Mouse (Mus musculus): ENCODE measurements around the gene Inka2. TPM values are rescaled to one million over a fixed set of nuclear protein-coding genes. Genes with fewer than 3 reads are reported as not detected.

Gene Inka2
- polyA plus RNA-seq, 1 experiment from 2014 or later: 13.9 TPM

DNA sequence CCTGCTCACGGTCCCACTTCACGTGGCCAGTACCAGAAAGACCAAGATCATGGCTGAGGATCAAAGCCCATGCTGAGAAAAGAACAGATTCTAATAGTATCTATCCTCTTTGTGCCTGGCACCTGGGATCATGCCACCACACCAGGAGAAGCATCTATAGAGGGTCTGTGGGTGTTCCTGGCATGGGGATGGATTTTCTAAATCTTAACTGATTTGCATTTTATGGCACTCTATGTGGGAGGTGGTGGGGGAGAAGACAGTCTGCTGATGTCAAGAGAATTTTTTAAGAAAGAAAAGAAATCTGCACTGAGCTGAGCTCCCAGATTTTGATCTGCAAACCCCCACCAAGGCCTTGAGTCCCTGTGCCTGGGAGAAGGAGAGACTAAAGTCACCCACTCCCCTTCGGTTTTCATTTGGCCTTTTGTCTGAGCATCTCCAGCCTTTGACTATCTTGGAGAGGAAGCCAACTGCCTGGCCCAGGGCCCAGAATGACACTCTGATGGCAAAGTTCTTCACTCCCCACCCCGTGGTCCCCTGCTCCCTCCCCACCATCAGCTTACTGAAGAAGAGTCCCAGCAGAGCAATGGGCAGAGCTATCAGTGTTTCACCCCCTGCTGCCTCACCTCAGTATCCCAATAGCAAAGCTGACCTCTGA, 2.1 kb downstream of the Inka2 start:
- Histone ChIP-seq H3K4me2 (ENCODE audit: low read length) (peak overlapping the region; percentile 99), H3K9ac (ENCODE audit: low read depth, low read length) (peak overlapping the region; percentile 16; the same call in 1 of the 2 replicates), H3K27me3 (replicated peaks; ENCODE audit: control insufficient read depth, insufficient read depth, low read length) (no peaks in the 10 kb centered on the region; the same call in 1 of the 2 replicates), H3K36me3 (ENCODE audit: control insufficient read depth, insufficient read depth, low read length) (no peaks in the 10 kb centered on the region), H3K4me3 (ENCODE audit: low read length) (peak overlapping the region; percentile 59), H3K4me1 (ENCODE audit: control insufficient read depth, insufficient read depth, low read depth, low read length) (peaks cover 8% of the 10 kb centered on the region), H3K9me3 (ENCODE audit: control insufficient read depth, low read length) (no peaks in the 10 kb centered on the region), H3K27ac (ENCODE audit: low read depth, low read length) (peak overlapping the region; percentile 55; the same call in 1 of the 2 replicates)
- WGBS: 35% methylated on average over 4 of the region's 4 CpGs
- no peak for ATAC-seq

DNA sequence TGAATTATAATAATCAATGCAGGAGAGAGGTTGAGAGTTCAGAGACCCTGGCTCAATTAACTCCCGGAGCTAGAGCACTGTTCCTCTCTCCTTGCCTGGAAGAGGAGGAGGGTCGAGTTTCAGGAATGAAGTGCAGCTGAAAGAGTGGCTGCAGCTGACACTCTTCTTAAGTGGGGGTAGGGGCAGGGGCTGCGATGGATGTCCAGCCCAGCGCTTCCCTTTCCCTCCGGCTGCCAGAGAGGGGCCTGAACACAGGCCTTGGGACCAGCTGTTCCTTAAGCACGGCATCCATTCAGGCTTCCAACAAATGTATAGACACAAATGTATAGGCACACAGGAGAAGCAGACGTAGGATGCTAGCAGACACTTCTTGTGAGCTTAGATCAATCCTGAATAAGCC, 3.2 kb downstream of the Inka2 start:
- 31% methylated on average over 7 of the region's 7 CpGs for WGBS

DNA sequence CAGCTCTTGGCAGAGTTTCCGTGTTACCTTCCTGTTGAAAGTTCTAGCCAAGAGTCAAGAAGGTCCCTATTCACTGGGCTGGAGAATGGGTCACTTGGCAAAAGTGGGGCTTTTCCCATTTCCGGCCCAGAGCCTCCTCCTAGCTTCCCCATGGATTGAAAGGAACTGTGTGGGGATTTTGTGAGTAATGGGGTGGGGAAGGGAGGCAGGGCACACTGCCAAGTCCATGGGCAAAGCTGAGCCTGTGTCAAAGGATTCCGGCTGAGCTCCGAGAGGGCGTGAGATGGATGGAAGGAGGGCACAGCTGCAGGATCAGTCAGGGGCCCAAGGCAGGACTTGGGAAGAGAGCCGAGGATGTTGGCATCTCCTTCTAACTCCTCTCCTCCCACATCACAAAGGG, 5.8 kb downstream of the Inka2 start:
- no peaks in the 10 kb centered on the region for H3K27me3 ChIP-seq (replicated peaks; ENCODE audit: control insufficient read depth, insufficient read depth, low read length)
- no peak overlapping the region for H3K4me3 ChIP-seq (ENCODE audit: low read length)
- ATAC-seq: peak; percentile 82
- whole genome bisulfite sequencing: 49% methylated on average over 6 of the region's 6 CpGs
- H3K36me3 ChIP-seq (ENCODE audit: control insufficient read depth, insufficient read depth, low read length): no peaks in the 10 kb centered on the region
- no peak overlapping the region for H3K4me2 ChIP-seq (ENCODE audit: low read length)
- H3K4me1 ChIP-seq (ENCODE audit: control insufficient read depth, insufficient read depth, low read depth, low read length): peaks cover 8% of the 10 kb centered on the region
- H3K9me3 ChIP-seq (ENCODE audit: control insufficient read depth, low read length): no peaks in the 10 kb centered on the region
- no peak overlapping the region for H3K9ac ChIP-seq (ENCODE audit: low read depth, low read length)
- H3K27ac ChIP-seq (ENCODE audit: low read depth, low read length): peak overlapping the region; percentile 26; the same call in 1 of the 2 replicates

More for the DNA sequence above, 3.2 kb downstream of the Inka2 start:
- no peak for ATAC-seq
- H3K4me2 ChIP-seq (ENCODE audit: low read length): peak overlapping the region; percentile 99
- H3K9ac ChIP-seq (ENCODE audit: low read depth, low read length): no peak overlapping the region
- peak overlapping the region; percentile 5 for H3K4me3 ChIP-seq (ENCODE audit: low read length)
- H3K36me3 ChIP-seq (ENCODE audit: control insufficient read depth, insufficient read depth, low read length): no peaks in the 10 kb centered on the region
- 0 out of 2 replicates have a peak overlapping the region, but pooled peaks have one; percentile 1 for H3K27ac ChIP-seq (ENCODE audit: low read depth, low read length)
- H3K27me3 ChIP-seq (replicated peaks; ENCODE audit: control insufficient read depth, insufficient read depth, low read length): no peaks in the 10 kb centered on the region; the same call in 1 of the 2 replicates
- H3K4me1 ChIP-seq (ENCODE audit: control insufficient read depth, insufficient read depth, low read depth, low read length): peaks cover 8% of the 10 kb centered on the region
- no peaks in the 10 kb centered on the region for H3K9me3 ChIP-seq (ENCODE audit: control insufficient read depth, low read length)

DNA sequence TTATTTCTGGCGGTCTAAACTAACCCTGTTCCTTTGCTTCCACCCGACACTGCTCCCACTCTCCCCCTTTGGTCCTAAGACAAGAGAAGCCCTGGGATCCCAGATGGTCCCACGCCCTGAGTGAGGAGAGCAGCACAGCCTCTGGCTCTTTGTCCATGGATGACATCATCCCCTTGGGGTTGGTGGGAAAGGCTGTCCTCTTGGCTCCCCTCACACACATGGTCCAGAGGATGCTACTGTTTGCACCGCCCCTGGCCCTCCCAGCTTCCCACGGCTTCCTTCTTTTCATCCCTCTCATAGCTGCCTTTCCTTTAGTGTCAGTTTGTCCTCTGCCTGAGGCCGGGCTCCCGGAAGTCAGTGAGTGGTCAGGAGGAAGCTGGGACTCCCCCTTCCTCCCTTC, 7.3 kb downstream of the Inka2 start:
- H3K4me1 ChIP-seq (ENCODE audit: control insufficient read depth, insufficient read depth, low read depth, low read length): peaks cover 7% of the 10 kb centered on the region; the same call in 1 of the 2 replicates
- WGBS: 55% methylated on average over 7 of the region's 7 CpGs
- no peaks in the 10 kb centered on the region for H3K27me3 ChIP-seq (replicated peaks; ENCODE audit: control insufficient read depth, insufficient read depth, low read length)
- H3K9ac ChIP-seq (ENCODE audit: low read depth, low read length): no peak overlapping the region
- H3K4me2 ChIP-seq (ENCODE audit: low read length): no peak overlapping the region
- peak; percentile 40 for ATAC-seq
- no peaks in the 10 kb centered on the region for H3K9me3 ChIP-seq (ENCODE audit: control insufficient read depth, low read length)
- no peak overlapping the region for H3K27ac ChIP-seq (ENCODE audit: low read depth, low read length)
- no peak overlapping the region for H3K4me3 ChIP-seq (ENCODE audit: low read length)
- no peaks in the 10 kb centered on the region for H3K36me3 ChIP-seq (ENCODE audit: control insufficient read depth, insufficient read depth, low read length)

DNA sequence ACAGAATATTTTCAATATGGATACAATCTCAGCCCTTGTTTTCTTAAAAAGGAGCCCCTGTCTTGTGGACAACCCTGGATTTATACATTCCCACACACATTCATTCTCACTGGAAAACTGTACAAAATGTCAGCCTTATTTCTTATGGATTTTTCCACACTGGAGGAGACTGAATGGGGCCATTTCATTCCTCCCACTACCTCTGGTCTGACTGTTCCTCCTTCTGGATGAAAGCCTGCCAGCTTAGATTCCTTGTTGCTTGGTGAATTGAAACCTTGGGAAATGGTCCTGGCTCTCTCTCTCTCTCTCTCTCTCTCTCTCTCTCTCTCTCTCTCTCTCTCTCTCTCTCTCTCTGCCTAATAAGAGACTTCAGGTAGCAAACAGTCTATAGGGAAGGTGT, 8.4 kb downstream of the Inka2 start:
- Histone ChIP-seq H3K27me3 (replicated peaks; ENCODE audit: control insufficient read depth, insufficient read depth, low read length) (no peaks in the 10 kb centered on the region), H3K4me1 (ENCODE audit: control insufficient read depth, insufficient read depth, low read depth, low read length) (peaks cover 7% of the 10 kb centered on the region; the same call in 1 of the 2 replicates), H3K27ac (ENCODE audit: low read depth, low read length) (no peak overlapping the region), H3K36me3 (ENCODE audit: control insufficient read depth, insufficient read depth, low read length) (no peaks in the 10 kb centered on the region), H3K9me3 (ENCODE audit: control insufficient read depth, low read length) (no peaks in the 10 kb centered on the region), H3K4me2 (ENCODE audit: low read length) (no peak overlapping the region), H3K4me3 (ENCODE audit: low read length) (no peak overlapping the region), H3K9ac (ENCODE audit: low read depth, low read length) (no peak overlapping the region)
- no peak for ATAC-seq

DNA sequence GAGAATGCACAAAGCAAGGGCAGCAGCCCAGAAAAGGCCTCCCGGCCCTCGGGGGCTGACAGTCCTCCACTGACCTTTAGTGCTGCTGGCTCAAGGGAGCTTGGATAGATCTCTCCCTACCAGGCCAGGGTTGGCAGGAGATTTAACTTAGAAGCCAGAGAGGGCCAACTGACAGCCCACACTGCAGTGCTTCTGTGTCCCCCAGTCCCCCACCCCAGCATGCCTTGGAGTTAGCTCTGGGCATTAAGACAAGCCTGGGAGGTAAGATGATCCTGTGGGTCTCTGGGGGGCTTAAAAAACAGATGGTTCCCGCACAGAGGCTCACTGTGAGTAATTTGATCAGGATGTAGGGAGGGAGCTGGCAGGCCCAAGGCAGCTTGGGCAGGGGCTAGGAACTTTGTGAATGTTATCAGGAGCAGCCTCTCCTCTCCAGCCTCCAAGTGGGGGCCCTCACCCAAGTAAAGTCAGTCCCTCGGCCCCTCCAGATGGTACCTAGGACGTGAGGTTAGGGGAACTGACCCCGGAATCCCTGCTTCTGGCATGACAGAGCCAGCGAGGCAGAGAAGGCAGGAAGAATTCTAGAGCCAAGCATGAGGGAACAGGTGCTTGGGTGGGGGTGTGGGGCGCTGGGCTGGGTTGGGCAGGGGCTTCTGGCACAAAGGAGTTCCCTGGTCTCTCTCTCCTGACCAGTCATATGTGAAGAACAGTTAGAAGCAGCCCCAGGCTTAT, 9.9 kb downstream of the Inka2 start:
- 16% methylated on average over 8 of the region's 8 CpGs for WGBS

DNA sequence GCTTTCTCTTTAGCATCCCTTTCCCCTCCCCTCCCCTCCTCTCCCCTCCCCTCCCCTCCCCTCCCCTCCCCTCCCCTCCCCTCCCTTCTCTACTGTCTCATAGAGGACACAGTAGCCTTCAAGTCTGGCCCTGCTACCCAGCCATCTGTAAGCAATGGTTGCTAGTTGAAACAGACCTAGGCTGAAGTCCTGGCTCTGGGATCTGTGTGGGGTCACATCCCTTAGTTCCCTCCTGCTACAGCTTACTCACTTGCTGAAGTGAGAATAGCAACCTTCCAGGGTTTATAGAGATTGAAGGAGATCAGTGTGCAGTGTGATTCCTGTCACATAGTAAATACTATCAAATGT, 10.4 kb downstream of the Inka2 start:
- Histone ChIP-seq H3K27ac (ENCODE audit: low read depth, low read length) (peak overlapping the region; percentile 30; the same call in 1 of the 2 replicates), H3K9me3 (ENCODE audit: control insufficient read depth, low read length) (no peaks in the 10 kb centered on the region), H3K27me3 (replicated peaks; ENCODE audit: control insufficient read depth, insufficient read depth, low read length) (no peaks in the 10 kb centered on the region), H3K4me3 (ENCODE audit: low read length) (no peak overlapping the region), H3K9ac (ENCODE audit: low read depth, low read length) (no peak overlapping the region), H3K36me3 (ENCODE audit: control insufficient read depth, insufficient read depth, low read length) (no peaks in the 10 kb centered on the region), H3K4me2 (ENCODE audit: low read length) (no peak overlapping the region), H3K4me1 (ENCODE audit: control insufficient read depth, insufficient read depth, low read depth, low read length) (peaks cover 14% of the 10 kb centered on the region)
- ATAC-seq: no peak

More for the DNA sequence above, 9.9 kb downstream of the Inka2 start:
- H3K9ac ChIP-seq (ENCODE audit: low read depth, low read length): peak overlapping the region; percentile 42; the same call in 1 of the 2 replicates
- H3K4me3 ChIP-seq (ENCODE audit: low read length): no peak overlapping the region
- peaks cover 14% of the 10 kb centered on the region for H3K4me1 ChIP-seq (ENCODE audit: control insufficient read depth, insufficient read depth, low read depth, low read length)
- no peaks in the 10 kb centered on the region for H3K36me3 ChIP-seq (ENCODE audit: control insufficient read depth, insufficient read depth, low read length)
- peak; percentile 50 for ATAC-seq
- H3K9me3 ChIP-seq (ENCODE audit: control insufficient read depth, low read length): no peaks in the 10 kb centered on the region
- no peaks in the 10 kb centered on the region for H3K27me3 ChIP-seq (replicated peaks; ENCODE audit: control insufficient read depth, insufficient read depth, low read length)
- H3K27ac ChIP-seq (ENCODE audit: low read depth, low read length): peak overlapping the region; percentile 60
- no peak overlapping the region for H3K4me2 ChIP-seq (ENCODE audit: low read length)

DNA sequence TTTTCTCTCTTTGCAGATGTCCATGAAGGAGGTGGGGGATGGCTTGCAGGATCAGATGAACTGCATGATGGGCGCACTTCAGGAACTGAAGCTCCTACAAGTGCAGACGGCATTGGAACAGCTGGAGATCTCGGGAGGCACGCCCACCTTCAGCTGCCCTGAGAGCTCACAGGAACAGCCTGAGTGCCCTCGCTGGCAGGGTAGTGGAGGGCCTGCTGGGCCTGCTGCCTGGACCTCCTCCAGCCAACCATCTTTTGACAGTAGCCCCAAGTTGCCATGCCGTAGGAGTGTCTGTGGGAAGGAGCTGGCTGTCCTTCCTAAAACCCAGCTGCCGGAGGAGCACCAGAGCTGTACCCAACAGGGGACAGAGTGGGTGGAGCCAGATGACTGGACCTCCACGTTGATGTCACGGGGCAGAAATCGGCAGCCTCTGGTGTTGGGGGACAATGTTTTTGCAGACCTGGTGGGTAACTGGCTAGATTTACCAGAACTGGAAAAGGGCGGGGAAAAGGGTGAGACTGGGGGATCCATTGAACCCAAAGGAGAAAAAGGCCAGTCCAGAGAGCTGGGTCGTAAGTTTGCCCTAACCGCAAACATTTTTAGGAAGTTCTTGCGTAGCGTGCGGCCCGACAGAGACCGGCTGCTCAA, 12.1 kb downstream of the Inka2 start:
- WGBS: 59% methylated on average over 18 of the region's 18 CpGs
- H3K27ac ChIP-seq (ENCODE audit: low read depth, low read length): no peak overlapping the region
- no peaks in the 10 kb centered on the region for H3K36me3 ChIP-seq (ENCODE audit: control insufficient read depth, insufficient read depth, low read length)
- H3K4me2 ChIP-seq (ENCODE audit: low read length): no peak overlapping the region
- H3K9ac ChIP-seq (ENCODE audit: low read depth, low read length): no peak overlapping the region
- H3K9me3 ChIP-seq (ENCODE audit: control insufficient read depth, low read length): no peaks in the 10 kb centered on the region
- no peak for ATAC-seq
- H3K4me3 ChIP-seq (ENCODE audit: low read length): no peak overlapping the region
- H3K4me1 ChIP-seq (ENCODE audit: control insufficient read depth, insufficient read depth, low read depth, low read length): peaks cover 14% of the 10 kb centered on the region
- H3K27me3 ChIP-seq (replicated peaks; ENCODE audit: control insufficient read depth, insufficient read depth, low read length): no peaks in the 10 kb centered on the region
